Mouse (Mus musculus) hindbrain, embryonic 14.5 days (tissue): Measurements from ENCODE around the gene Lrmp. TPM values are rescaled to one million over a fixed set of nuclear protein-coding genes. Genes with fewer than 3 reads are reported as not detected.

ENCODE experiments used
- ATAC-seq: fragments of 200-750 bp; cut with Nextera tagmentation; 2 replicates; pipeline ENCODE4 v1.8.0; 2017; ENCODE audit warnings: moderate number of reproducible peaks, mild to moderate bottlenecking, moderate TSS enrichment, moderate library complexity; ENCODE audit not compliant: low FRiP score
- DNase-seq: peaks from one replicate; pipeline ENCODE4 v3.0.0-alpha.2; 2015; ENCODE audit warnings: low spot score
- H3K27ac ChIP-seq: fragments of 300-500 bp; sonication (generic); 2 replicates; pipeline ENCODE4 v1.5.1; 2014; ENCODE audit warnings: mild to moderate bottlenecking, moderate library complexity
- H3K27me3 ChIP-seq: fragments of 300-500 bp; sonication (generic); 2 replicates; pipeline ENCODE4 v1.6.1; 2014; ENCODE audit warnings: mild to moderate bottlenecking, low read length, mixed read lengths; ENCODE audit not compliant: control insufficient read depth, insufficient read depth
- H3K36me3 ChIP-seq: fragments of 300-500 bp; sonication (generic); replicated peaks from 2 replicates; pipeline ENCODE4 v1.6.1; 2014; ENCODE audit not compliant: control insufficient read depth, insufficient read depth
- H3K4me1 ChIP-seq: fragments of 300-500 bp; sonication (generic); replicated peaks from 2 replicates; pipeline ENCODE4 v1.6.1; 2014; ENCODE audit warnings: antibody characterized with exemption, low read length, mixed read lengths; ENCODE audit not compliant: control insufficient read depth, insufficient read depth
- H3K4me2 ChIP-seq: fragments of 300-500 bp; sonication (generic); replicated peaks from 2 replicates; pipeline ENCODE4 v1.6.1; 2014; ENCODE audit warnings: mild to moderate bottlenecking, moderate library complexity
- H3K4me3 ChIP-seq: fragments of 300-500 bp; sonication (generic); replicated peaks from 2 replicates; pipeline ENCODE4 v1.5.1; 2014; ENCODE audit warnings: mild to moderate bottlenecking, low read length
- H3K9ac ChIP-seq: fragments of 300-500 bp; sonication (generic); 2 replicates; pipeline ENCODE4 v1.6.1; 2014
- H3K9me3 ChIP-seq: fragments of 300-500 bp; sonication (generic); 2 replicates; pipeline ENCODE4 v1.6.1; 2016; ENCODE audit warnings: low read length; ENCODE audit not compliant: control insufficient read depth
- WGBS: fragments of 180-500 bp; shearing (Covaris S2); extraction: QIAGEN DNeasy Blood & Tissue Kit; methylation state at CpG from one replicate; pipeline ENCODE4 v1.1.7; 2014; 5-methylcytosine and 5-hydroxymethylcytosine counted together
- polyA plus RNA-seq: library from polyadenylated mRNA; unstranded; fragments of >200 nt; fragmentation: Nextera tagmentation; extraction: Ambion mirVana; gene quantifications from 2 replicates; pipeline ENCODE4 v1.2.1, GENCODE M21; 2014

Gene Lrmp
- polyA plus RNA-seq, 1 experiment from 2014 or later, result 0.78 TPM

- H3K4me1 ChIP-seq, result 0 out of 2 replicates have a peak, but pooled peaks cover 3% of the 10 kb centered on the region
- 72% methylated on average over 10 of the region's 10 CpGs for WGBS
- no peaks in the 10 kb centered on the region for H3K9me3 ChIP-seq
- no peak overlapping the region for H3K4me3 ChIP-seq
- H3K36me3 ChIP-seq, result no peaks in the 10 kb centered on the region
- no peak overlapping the region for H3K27ac ChIP-seq
- no peak for ATAC-seq
- H3K9ac ChIP-seq, result no peak overlapping the region
- no peak overlapping the region for H3K4me2 ChIP-seq
- no peaks in the 10 kb centered on the region for H3K27me3 ChIP-seq
- no peak for DNase-seq
Measured at GRCm38 (mm10) chr6:145205142-145205541, 89.7 kb downstream of the Lrmp start.

GRCm38 (mm10) chr6:145210056-145210680, 94.7 kb downstream of the Lrmp start:
- Histone ChIP-seq H3K27ac (no peak overlapping the region; the same call in 1 of the 2 replicates), H3K4me2 (peak overlapping the region; percentile 59), H3K9ac (0 out of 2 replicates have a peak overlapping the region, but pooled peaks have one; percentile 18), H3K36me3 (peaks cover 6% of the 10 kb centered on the region; the same call in 1 of the 2 replicates), H3K27me3 (no peaks in the 10 kb centered on the region), H3K9me3 (no peaks in the 10 kb centered on the region), H3K4me3 (peak overlapping the region; percentile 33), H3K4me1 (peaks cover 11% of the 10 kb centered on the region)
- 29% methylated on average over 8 of the region's 8 CpGs for WGBS
- ATAC-seq (no peak), DNase-seq (no peak)

GRCm38 (mm10) chr6:145210816-145211338, 95.4 kb downstream of the Lrmp start, which contains the start of the genes Casc1 and Etfrf1:
Gene Casc1 (minus strand): TSS chr6:145211005.
Gene Etfrf1 (plus strand): TSS chr6:145211134.
- H3K9me3 ChIP-seq, result no peaks in the 10 kb centered on the region
- no peaks in the 10 kb centered on the region for H3K27me3 ChIP-seq
- peaks cover 11% of the 10 kb centered on the region for H3K4me1 ChIP-seq
- H3K27ac ChIP-seq, result peak within 1 kb of the TSS; percentile 91
- WGBS, result under 1% methylated on average over 36 of the region's 36 CpGs
- ATAC-seq, result peak; percentile 100
- peaks cover 6% of the 10 kb centered on the region; the same call in 1 of the 2 replicates for H3K36me3 ChIP-seq
- H3K9ac ChIP-seq, result peak within 1 kb of the TSS; percentile 83
- peak within 1 kb of the TSS; percentile 67 for H3K4me3 ChIP-seq
- H3K4me2 ChIP-seq, result peak within 1 kb of the TSS; percentile 74
- peak; percentile 98 for DNase-seq

GRCm38 (mm10) chr6:145211376-145212305, 96.2 kb downstream of the Lrmp start:
- Histone ChIP-seq H3K4me3 (peak overlapping the region; percentile 67), H3K4me1 (peaks cover 11% of the 10 kb centered on the region), H3K9ac (peak overlapping the region; percentile 83), H3K4me2 (peak overlapping the region; percentile 74), H3K36me3 (peaks cover 14% of the 10 kb centered on the region; the same call in 1 of the 2 replicates), H3K9me3 (no peaks in the 10 kb centered on the region), H3K27me3 (no peaks in the 10 kb centered on the region), H3K27ac (peak overlapping the region; percentile 91)
- ATAC-seq, result peak; percentile 33
- DNase-seq, result no peak
- WGBS, result 3% methylated on average over 21 of the region's 21 CpGs

GRCm38 (mm10) chr6:145213916-145214315, 98.5 kb downstream of the Lrmp start:
- 80% methylated on average over 2 of the region's 2 CpGs for WGBS
- Histone ChIP-seq H3K9me3 (no peaks in the 10 kb centered on the region), H3K4me3 (no peak overlapping the region), H3K4me2 (no peak overlapping the region), H3K36me3 (peaks cover 25% of the 10 kb centered on the region), H3K9ac (no peak overlapping the region), H3K4me1 (peaks cover 11% of the 10 kb centered on the region), H3K27ac (no peak overlapping the region), H3K27me3 (no peaks in the 10 kb centered on the region)
- DNase-seq (no peak), ATAC-seq (no peak)

GRCm38 (mm10) chr6:145215826-145216225, 100.4 kb downstream of the Lrmp start:
- Histone ChIP-seq H3K27ac (no peak overlapping the region), H3K4me3 (no peak overlapping the region), H3K9ac (no peak overlapping the region), H3K27me3 (no peaks in the 10 kb centered on the region), H3K4me2 (no peak overlapping the region), H3K36me3 (peaks cover 40% of the 10 kb centered on the region), H3K9me3 (no peaks in the 10 kb centered on the region), H3K4me1 (peaks cover 8% of the 10 kb centered on the region)
- 94% methylated on average over 3 of the region's 3 CpGs for WGBS
- ATAC-seq (no peak), DNase-seq (no peak)

- Histone ChIP-seq H3K9ac (no peak overlapping the region), H3K36me3 (peaks cover 34% of the 10 kb centered on the region), H3K4me1 (no peaks in the 10 kb centered on the region), H3K9me3 (no peaks in the 10 kb centered on the region), H3K4me3 (no peak overlapping the region), H3K4me2 (no peak overlapping the region), H3K27ac (no peak overlapping the region), H3K27me3 (no peaks in the 10 kb centered on the region)
- DNase-seq (no peak), ATAC-seq (no peak)
- 94% methylated on average over 6 of the region's 6 CpGs for WGBS
Measured at GRCm38 (mm10) chr6:145224246-145224645, 108.8 kb downstream of the Lrmp start.
